Mouse (Mus musculus): ENCODE measurements around the gene Gid8.

GRCm38 (mm10) chr2:180660521-180660920, 49.4 kb upstream of the Gid8 start:
- TF ChIP-seq EP300 (IDR thresholded peaks at IDR 0.05; ENCODE audit: low read length): no peak
- no peak for TF ChIP-seq CTCF (conservative IDR thresholded peaks at IDR 0.05 in 1 of 2, IDR thresholded peaks at IDR 0.05 in 1 of 2; ENCODE audit: low read depth in 2 of 2, low read length in 2 of 2)
- TF ChIP-seq MYC (IDR thresholded peaks at IDR 0.05; ENCODE audit: low read depth, low read length): no peak
- no peak for TF ChIP-seq ZC3H11A (IDR thresholded peaks at IDR 0.05; ENCODE audit: low read depth, low read length)
- no peak for TF ChIP-seq POLR2A (IDR thresholded peaks at IDR 0.05; ENCODE audit: low read depth, low read length)

Data from CH12.LX (cell line).